Mouse (Mus musculus) forebrain, embryonic 16.5 days (tissue): ENCODE measurements around the gene Ppcdc. TPM values are rescaled to one million over a fixed set of nuclear protein-coding genes. Genes with fewer than 3 reads are reported as not detected.

Experiments used
- ATAC-seq: fragments of 200-750 bp; cut with Nextera tagmentation; 2 replicates; pipeline ENCODE4 v1.8.0; 2017; ENCODE audit warnings: mild to moderate bottlenecking, moderate library complexity
- H3K27ac ChIP-seq: fragments of 300-500 bp; sonication (generic); 2 replicates; pipeline ENCODE4 v1.5.1; 2014; ENCODE audit warnings: low read length, control low read depth
- H3K27me3 ChIP-seq: fragments of 300-500 bp; sonication (generic); replicated peaks from 2 replicates; pipeline ENCODE4 v1.6.1; 2014; ENCODE audit warnings: low read length; ENCODE audit not compliant: control insufficient read depth, insufficient read depth
- H3K36me3 ChIP-seq: fragments of 300-500 bp; sonication (generic); 2 replicates; pipeline ENCODE4 v1.6.1; 2014; ENCODE audit not compliant: control insufficient read depth, insufficient read depth
- H3K4me1 ChIP-seq: fragments of 300-500 bp; sonication (generic); replicated peaks from 2 replicates; pipeline ENCODE4 v1.6.1; 2014; ENCODE audit warnings: low read length; ENCODE audit not compliant: control insufficient read depth, insufficient read depth
- H3K4me2 ChIP-seq: fragments of 300-500 bp; sonication (generic); 2 replicates; pipeline ENCODE4 v1.6.1; 2014; ENCODE audit warnings: mild to moderate bottlenecking, low read length, control low read depth
- H3K4me3 ChIP-seq: fragments of 300-500 bp; sonication (generic); replicated peaks from 2 replicates; pipeline ENCODE4 v1.5.1; 2014; ENCODE audit warnings: mild to moderate bottlenecking, low read length, control low read depth
- H3K9ac ChIP-seq: fragments of 300-500 bp; sonication (generic); replicated peaks from 2 replicates; pipeline ENCODE4 v1.6.1; 2014; ENCODE audit warnings: low read depth, low read length, control low read depth
- H3K9me3 ChIP-seq: fragments of 300-500 bp; sonication (generic); 2 replicates; pipeline ENCODE4 v1.6.1; 2016; ENCODE audit warnings: low read length; ENCODE audit not compliant: control insufficient read depth
- WGBS: fragments of 180-500 bp; shearing (Covaris S2); extraction: QIAGEN DNeasy Blood & Tissue Kit; methylation state at CpG from one replicate; pipeline ENCODE4 v1.1.7; 2014; 5-methylcytosine and 5-hydroxymethylcytosine counted together
- polyA plus RNA-seq: library from polyadenylated mRNA; unstranded; fragments of >200 nt; fragmentation: Nextera tagmentation; extraction: Ambion mirVana; gene quantifications from 2 replicates; pipeline ENCODE4 v1.2.1, GENCODE M21; 2015

Gene Ppcdc
- 24.0 and 26.9 TPM in 2 replicates for polyA plus RNA-seq

DNA sequence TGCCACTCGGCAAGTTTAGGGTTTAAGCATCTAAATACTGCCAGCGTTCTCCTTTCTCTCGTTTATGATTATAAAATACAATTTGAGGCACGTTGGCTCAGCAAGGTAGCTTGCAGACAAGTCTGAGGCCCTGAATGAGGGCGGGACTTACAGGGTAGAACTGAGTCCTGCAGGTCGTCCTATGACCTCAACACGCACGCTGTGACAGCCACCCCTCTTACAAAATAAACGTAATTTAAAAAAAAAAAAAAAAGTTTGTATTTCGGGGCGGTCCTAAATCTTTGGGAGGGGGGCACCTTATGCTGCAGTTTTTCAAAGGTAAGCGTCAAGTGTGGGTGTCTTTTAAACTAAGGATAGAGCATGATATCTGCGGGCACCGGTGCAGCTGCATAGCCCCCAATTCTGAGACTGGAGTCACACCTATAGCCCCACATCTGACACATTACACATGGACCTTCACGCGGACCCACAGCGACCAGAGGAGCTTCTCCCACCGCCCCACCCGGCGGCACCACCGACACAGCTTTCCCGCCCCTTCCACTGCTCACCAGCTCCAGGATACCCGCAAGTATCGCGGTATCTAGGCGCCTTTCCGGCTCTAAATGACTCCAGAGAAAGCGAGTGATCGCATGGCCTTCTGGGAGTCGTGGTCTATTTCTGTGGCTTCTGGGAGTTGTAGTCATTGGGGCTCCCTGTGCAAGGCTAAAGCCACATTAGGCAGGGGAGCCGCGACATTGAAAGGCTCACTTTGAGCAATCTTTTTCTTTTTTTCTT, at the start of gene Ppcdc:
TSS of gene Ppcdc (minus strand) at position 603 of the 774 bp plus-strand sequence.
- Histone ChIP-seq H3K9me3 (no peaks in the 10 kb centered on the region), H3K27me3 (no peaks in the 10 kb centered on the region), H3K9ac (peak within 1 kb of the TSS; percentile 74), H3K4me3 (peak within 1 kb of the TSS; percentile 64), H3K27ac (peak within 1 kb of the TSS; percentile 66; the same call in 1 of the 2 replicates), H3K4me2 (peak within 1 kb of the TSS; percentile 55), H3K4me1 (peaks cover 6% of the 10 kb centered on the region), H3K36me3 (peaks cover 13% of the 10 kb centered on the region)
- 3% methylated on average over 32 of the region's 32 CpGs for WGBS
- ATAC-seq = peak; percentile 99

DNA sequence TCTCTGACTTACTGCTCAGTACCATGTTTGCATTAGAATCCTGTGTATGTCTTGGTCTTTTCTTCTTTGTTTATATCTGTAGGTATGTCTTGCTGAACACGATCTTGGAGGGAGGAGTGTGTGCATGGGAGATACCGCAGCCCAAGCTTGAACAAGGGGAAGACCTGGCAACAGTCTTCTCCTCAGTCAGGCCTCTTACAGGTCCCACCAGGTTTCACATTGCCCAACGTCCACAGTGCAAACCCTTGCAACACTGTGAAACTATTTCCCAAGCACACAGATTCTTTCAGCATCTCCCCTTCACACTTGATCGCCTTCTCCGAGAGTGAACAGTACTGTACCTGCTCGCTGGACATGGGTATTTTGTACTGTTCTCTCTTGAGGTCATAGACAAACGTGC, 47.9 kb upstream of the Ppcdc start:
- WGBS = 70% methylated on average over 7 of the region's 7 CpGs
- ATAC-seq = no peak
- H3K4me2 ChIP-seq = no peak overlapping the region

DNA sequence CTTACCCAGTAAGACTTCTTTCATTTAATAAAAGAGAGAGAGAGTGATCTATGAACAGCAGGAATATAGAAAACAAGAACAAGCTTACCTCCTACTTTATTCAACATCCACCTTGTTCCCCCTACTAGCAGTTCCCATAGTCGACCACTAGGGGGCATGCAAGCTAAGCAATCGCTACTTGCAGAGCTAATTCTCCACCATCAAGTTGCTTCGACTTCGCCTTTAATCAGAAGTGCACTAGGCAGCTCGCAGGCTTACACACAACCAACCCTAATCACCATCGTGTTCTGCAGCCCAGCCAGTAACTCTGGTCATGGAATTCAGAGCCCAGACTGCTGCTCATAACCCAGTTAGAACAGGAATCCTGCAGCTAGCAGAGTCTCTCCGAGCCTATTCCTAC, 45.9 kb upstream of the Ppcdc start:
- peak; percentile 84 for ATAC-seq
- Histone ChIP-seq H3K9ac (no peak overlapping the region), H3K36me3 (no peaks in the 10 kb centered on the region), H3K4me2 (no peak overlapping the region), H3K4me1 (0 out of 2 replicates have a peak, but pooled peaks cover 2% of the 10 kb centered on the region), H3K27ac (no peak overlapping the region), H3K27me3 (peaks cover 7% of the 10 kb centered on the region; the same call in 1 of the 2 replicates), H3K9me3 (no peaks in the 10 kb centered on the region), H3K4me3 (no peak overlapping the region)
- WGBS = 14% methylated on average over 7 of the region's 7 CpGs

More for the DNA sequence above, 47.9 kb upstream of the Ppcdc start:
- Histone ChIP-seq H3K4me3 (no peak overlapping the region), H3K9me3 (no peaks in the 10 kb centered on the region), H3K36me3 (no peaks in the 10 kb centered on the region), H3K27ac (no peak overlapping the region), H3K27me3 (peaks cover 7% of the 10 kb centered on the region; the same call in 1 of the 2 replicates), H3K4me1 (0 out of 2 replicates have a peak, but pooled peaks cover 2% of the 10 kb centered on the region), H3K9ac (no peak overlapping the region)

- Histone ChIP-seq H3K4me3 (no peak overlapping the region), H3K9ac (no peak overlapping the region), H3K9me3 (no peaks in the 10 kb centered on the region), H3K27me3 (no peaks in the 10 kb centered on the region), H3K36me3 (no peaks in the 10 kb centered on the region), H3K27ac (no peak overlapping the region), H3K4me2 (no peak overlapping the region), H3K4me1 (peaks cover 25% of the 10 kb centered on the region)
- no peak for ATAC-seq
- WGBS = 68% methylated on average over 4 of the region's 4 CpGs
These were observed 29.0 kb upstream of the Ppcdc start for GRCm38 (mm10) chr9:57468914-57469313.

DNA sequence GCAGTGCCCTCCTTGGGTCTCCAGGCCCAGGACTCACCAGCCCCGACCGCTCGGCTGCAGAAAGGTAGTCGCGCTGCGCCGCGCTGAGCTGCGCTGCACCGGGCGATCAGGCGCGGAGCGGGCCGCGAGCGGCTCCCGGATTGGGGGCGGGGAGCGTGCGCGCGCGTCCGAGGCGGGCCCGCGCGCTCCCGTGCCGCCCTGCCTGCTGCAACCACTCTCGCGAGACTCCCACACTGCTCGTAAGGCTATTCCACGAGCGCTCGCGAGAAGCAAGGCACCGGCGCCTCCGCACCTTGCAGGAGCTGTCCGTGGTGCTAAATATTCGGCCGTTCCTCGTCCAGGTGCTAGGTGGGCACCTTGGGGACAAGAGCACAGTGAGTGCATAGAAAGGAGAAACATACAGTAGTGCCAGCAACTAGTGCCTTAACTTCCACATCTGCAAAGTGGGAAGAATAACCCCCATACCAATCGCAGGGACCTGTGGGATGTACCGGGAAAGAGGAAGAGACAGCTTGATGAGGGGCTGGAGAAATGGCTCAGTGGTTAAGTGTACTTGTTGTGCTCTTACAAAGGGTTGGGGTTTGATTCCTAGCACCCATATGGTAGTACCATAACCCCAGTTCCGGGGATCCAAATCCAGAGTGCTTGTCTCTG, 28.1 kb upstream of the Ppcdc start, which contains the start of gene Scamp5:
TSS of gene Scamp5 (minus strand) at position 165 of the 654 bp plus-strand sequence.
- Histone ChIP-seq H3K36me3 (no peaks in the 10 kb centered on the region), H3K9me3 (no peaks in the 10 kb centered on the region), H3K4me3 (peak within 1 kb of the TSS; percentile 92), H3K27ac (peak within 1 kb of the TSS; percentile 92), H3K4me1 (peaks cover 28% of the 10 kb centered on the region), H3K27me3 (no peaks in the 10 kb centered on the region), H3K9ac (peak within 1 kb of the TSS; percentile 97), H3K4me2 (peak within 1 kb of the TSS; percentile 86)
- 1% methylated on average over 48 of the region's 48 CpGs for WGBS
- peak; percentile 95 for ATAC-seq

GRCm38 (mm10) chr9:57467271-57467771, 27.4 kb upstream of the Ppcdc start:
- no peaks in the 10 kb centered on the region for H3K27me3 ChIP-seq
- peak overlapping the region; percentile 86 for H3K4me2 ChIP-seq
- 0% methylated on average over 18 of the region's 18 CpGs for WGBS
- peak; percentile 66 for ATAC-seq
- peak overlapping the region; percentile 92 for H3K4me3 ChIP-seq
- peaks cover 28% of the 10 kb centered on the region for H3K4me1 ChIP-seq
- H3K27ac ChIP-seq = peak overlapping the region; percentile 92
- H3K36me3 ChIP-seq = no peaks in the 10 kb centered on the region
- H3K9me3 ChIP-seq = no peaks in the 10 kb centered on the region
- H3K9ac ChIP-seq = peak overlapping the region; percentile 97

DNA sequence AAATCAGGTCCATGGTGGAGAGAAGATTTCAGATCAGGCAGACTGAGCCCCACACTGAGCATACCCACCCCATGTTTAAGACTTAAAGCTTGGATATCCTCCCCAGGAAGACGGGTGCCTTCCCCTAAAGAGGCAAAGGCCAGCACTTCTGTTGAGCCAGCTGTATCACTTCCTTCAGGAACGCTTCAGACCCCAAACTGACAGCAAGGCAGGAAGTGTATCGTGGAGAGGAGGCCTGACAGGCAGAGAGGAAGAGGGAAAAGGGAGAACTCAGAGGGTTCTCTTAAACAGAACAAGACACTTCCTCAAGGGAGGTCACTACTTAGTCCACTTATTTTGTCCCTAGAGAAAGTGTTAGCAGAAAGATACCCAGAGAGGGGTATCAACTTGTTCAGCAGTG, 26.2 kb upstream of the Ppcdc start:
- H3K27ac ChIP-seq = no peak overlapping the region
- no peak for ATAC-seq
- no peak overlapping the region for H3K4me3 ChIP-seq
- H3K4me2 ChIP-seq = peak overlapping the region; percentile 86
- H3K9me3 ChIP-seq = no peaks in the 10 kb centered on the region
- no peaks in the 10 kb centered on the region for H3K36me3 ChIP-seq
- no peak overlapping the region for H3K9ac ChIP-seq
- H3K4me1 ChIP-seq = peaks cover 28% of the 10 kb centered on the region
- H3K27me3 ChIP-seq = no peaks in the 10 kb centered on the region
- 96% methylated on average over 3 of the region's 3 CpGs for WGBS

GRCm38 (mm10) chr9:57462866-57463265, 22.9 kb upstream of the Ppcdc start:
- 84% methylated on average over 6 of the region's 6 CpGs for WGBS
- no peak for ATAC-seq

DNA sequence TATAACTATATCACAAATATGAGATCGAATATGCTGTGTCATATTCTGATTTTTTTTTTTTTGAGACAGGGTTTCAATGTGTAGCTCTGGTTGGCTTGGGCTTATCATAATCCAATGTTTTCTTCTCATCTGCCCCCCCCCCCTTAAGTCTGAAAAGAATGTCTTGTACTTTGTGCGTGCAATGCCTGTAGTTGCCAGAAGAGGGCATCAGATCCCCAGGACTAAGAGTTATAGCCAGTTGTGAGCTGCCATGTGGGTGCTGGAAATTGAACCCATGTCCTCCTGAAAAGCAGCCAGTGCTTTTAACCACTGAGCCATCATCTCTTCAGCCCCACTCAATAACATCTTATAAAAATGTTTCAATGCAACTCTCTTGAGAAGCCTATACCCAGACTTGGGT, 19.8 kb upstream of the Ppcdc start:
- peaks cover 3% of the 10 kb centered on the region; the same call in 1 of the 2 replicates for H3K36me3 ChIP-seq
- 0 out of 2 replicates have a peak, but pooled peaks cover 3% of the 10 kb centered on the region for H3K4me1 ChIP-seq
- no peak overlapping the region for H3K27ac ChIP-seq
- no peak overlapping the region for H3K9ac ChIP-seq
- 0 out of 2 replicates have a peak, but pooled peaks cover 4% of the 10 kb centered on the region for H3K9me3 ChIP-seq
- WGBS = 99% methylated on average over 2 of the region's 2 CpGs
- no peak overlapping the region for H3K4me3 ChIP-seq
- ATAC-seq = no peak
- no peaks in the 10 kb centered on the region for H3K27me3 ChIP-seq
- H3K4me2 ChIP-seq = no peak overlapping the region

More at GRCm38 (mm10) chr9:57462866-57463265, 22.9 kb upstream of the Ppcdc start:
- no peak overlapping the region for H3K27ac ChIP-seq
- no peak overlapping the region for H3K4me2 ChIP-seq
- H3K9me3 ChIP-seq = 0 out of 2 replicates have a peak, but pooled peaks cover 4% of the 10 kb centered on the region
- H3K4me1 ChIP-seq = peaks cover 24% of the 10 kb centered on the region
- H3K27me3 ChIP-seq = no peaks in the 10 kb centered on the region
- no peak overlapping the region for H3K9ac ChIP-seq
- peaks cover 3% of the 10 kb centered on the region; the same call in 1 of the 2 replicates for H3K36me3 ChIP-seq
- H3K4me3 ChIP-seq = no peak overlapping the region
